Mouse (Mus musculus): ENCODE measurements around the gene Lmo7.

The Lmo7 gene

GRCm38 (mm10) chr14:101870171-101870902 lies 140.6 kb downstream of the Lmo7 start:
- in situ Hi-C loops (cut with MseI, MboI) = no loop called here

DNA sequence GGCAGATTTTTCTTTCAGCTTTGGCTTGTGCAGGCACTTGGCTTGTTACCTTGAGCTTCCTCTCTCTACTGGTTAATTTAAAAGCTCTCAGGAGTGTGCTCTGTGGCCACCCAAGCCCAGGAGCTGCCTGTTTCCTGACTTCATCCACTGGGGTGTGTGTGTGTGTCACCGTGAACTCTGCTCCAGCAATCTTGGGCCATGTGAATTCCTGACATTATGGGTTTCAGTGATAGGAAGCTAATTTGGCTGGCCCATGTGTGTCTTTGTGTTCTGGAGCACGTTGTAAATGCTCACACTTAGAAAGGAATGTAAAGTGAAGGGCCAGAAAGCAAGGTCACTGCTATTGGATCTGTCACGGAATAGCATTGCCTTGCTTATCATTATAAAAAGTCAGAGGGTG lies 143.1 kb downstream of the Lmo7 start:
- in situ Hi-C loops (cut with MseI, MboI) = no loop called here

DNA sequence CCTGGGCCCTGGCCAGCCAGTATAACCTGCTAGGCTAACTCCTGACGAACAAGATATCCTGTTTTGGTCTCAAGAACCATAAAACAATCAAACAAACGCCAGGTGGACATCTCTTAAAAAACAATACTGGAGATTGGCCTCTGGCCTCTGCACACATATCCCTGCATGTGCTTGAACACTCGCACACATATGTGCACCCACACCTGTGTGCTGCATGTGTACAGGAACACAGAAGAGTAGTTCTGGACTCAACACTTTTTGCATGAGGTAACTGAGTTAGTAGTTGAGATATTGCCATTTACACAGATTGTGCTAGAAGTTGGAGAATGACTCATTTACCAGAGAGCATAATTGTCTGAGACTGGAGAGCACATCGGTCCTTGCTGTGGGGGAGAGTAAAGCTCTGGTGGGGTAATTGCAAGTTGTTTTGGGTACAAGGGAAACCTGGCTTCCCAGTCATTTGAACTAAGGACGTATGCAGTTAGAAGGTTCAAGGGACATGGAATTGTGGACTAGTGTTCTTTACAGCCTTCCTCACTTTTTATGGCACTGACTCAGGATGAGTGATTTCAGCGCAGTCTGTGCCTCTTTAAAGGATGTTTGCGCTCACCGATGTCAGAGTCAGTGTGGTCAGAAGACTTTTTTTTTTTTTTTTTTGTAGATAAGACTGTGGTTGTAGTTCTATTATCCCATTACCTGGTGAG lies 148.7 kb downstream of the Lmo7 start:
- in situ Hi-C loops (cut with MseI, MboI) = no loop called here

GRCm38 (mm10) chr14:101879050-101879694 lies 149.4 kb downstream of the Lmo7 start:
- in situ Hi-C loops (cut with MseI, MboI) = no loop called here

GRCm38 (mm10) chr14:101882966-101883365 lies 153.2 kb downstream of the Lmo7 start:
- in situ Hi-C loops (cut with MseI, MboI) = no loop called here

DNA sequence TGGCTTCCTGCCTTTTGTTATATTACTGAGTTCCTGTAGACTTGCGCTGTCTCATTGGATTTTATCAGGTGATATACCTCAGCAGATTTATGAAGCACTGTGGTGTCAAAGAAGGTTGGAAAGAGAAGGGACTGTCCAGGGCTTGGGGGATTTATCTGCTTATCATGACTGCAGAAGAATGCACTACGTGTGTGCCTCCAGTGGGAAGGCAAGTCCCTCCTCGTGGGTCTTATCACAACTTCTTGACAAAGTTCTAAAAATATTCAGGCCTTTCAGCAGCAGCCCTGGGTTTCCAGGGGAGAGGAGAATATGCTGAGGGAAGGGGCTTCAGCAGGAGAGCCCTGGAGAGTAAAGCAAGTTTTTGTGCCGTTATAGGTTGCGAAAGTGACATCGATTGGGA lies 154.0 kb downstream of the Lmo7 start:
- in situ Hi-C loops (cut with MseI, MboI) = no loop called here

GRCm38 (mm10) chr14:101886320-101886719 lies 156.6 kb downstream of the Lmo7 start:
- in situ Hi-C loops (cut with MseI, MboI) = no loop called here

DNA sequence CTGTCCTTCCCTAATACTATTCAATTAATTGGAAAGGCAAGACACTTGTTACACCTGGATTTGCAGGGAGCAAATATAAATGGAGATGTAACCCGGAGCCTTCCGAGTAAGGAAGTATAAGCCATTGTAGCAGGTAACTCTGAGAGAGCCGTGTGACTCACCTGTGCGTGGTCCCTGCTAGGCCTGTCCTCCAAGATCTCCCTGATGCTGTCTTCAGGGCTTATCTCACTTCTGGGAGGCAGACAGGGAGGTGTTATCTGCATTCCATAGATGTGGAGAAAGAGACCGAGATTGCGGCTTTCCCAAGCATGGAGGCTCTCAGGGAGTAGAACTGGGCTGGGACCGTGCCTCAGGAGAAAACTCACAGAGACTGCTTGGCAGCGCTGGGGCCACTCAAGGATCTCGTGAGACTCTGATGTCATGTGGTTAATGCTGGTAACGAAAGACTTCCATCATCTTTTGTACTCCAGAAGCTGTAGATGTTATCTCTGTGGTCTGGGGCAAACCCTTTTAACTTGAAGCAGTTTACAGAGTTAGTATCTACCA lies 162.2 kb downstream of the Lmo7 start:
- in situ Hi-C loops (cut with MseI, MboI) = no loop called here

DNA sequence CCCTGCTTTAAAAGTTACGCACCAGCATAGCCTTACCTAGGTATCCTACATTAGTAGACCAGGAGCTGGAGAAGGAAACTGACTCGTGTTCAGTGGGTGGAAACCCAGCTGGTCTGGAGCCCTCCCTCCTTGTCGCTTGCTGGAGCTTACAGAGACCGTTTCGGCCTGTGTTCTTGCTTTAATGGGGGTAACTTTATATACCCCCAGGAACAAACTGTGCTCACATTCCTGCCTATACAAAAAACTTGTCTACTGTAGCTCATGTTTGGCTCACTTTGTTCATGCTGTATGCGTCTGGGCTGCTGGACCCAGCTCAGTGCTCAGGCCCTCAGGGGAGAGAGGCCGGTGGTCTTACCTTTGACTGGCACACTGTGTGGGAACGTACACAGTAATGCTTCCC lies 162.7 kb downstream of the Lmo7 start:
- in situ Hi-C loops (cut with MseI, MboI) = no loop called here

DNA sequence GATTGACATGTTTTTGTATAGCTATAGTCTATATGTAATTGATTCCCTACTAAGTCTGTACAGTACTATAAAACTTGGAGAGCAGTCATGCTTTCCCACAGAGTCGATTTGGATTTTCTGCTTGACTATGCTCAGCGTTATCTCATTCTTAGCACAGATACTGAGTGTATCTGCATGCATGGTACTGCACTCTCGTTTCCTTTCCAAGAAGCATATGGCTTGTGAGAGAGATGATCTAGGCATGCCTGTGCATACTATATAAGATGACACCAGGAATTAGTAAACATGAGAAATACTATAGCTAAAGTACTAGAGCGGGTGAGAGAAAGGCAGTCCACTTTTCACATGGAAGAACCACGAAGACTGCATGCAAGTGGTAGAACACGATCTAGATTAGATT lies 163.5 kb downstream of the Lmo7 start:
- in situ Hi-C loops (cut with MseI, MboI) = no loop called here

- in situ Hi-C loops (cut with MseI, MboI) = no loop called here
These were observed 168.5 kb downstream of the Lmo7 start for GRCm38 (mm10) chr14:101898250-101898649.

DNA sequence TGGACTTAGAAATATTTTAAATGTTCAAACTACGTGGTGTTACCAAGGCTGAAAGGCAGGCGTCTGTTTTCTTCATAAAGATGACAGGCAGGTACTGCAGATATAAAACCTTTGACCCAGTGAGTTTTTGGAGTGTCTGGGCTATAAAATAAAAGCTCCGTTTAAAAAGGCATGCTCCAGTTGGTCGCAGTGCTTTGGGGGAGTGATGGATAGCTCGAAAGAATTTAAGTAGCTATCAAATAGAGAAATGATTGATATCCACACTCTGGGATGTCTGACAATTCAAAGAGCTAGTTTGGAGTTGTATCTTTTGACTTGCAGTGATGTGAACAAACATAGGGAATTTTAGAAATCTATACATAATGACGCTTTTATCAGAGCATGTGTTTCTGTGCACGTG lies 171.7 kb downstream of the Lmo7 start:
- in situ Hi-C loops (cut with MseI, MboI) = no loop called here

DNA sequence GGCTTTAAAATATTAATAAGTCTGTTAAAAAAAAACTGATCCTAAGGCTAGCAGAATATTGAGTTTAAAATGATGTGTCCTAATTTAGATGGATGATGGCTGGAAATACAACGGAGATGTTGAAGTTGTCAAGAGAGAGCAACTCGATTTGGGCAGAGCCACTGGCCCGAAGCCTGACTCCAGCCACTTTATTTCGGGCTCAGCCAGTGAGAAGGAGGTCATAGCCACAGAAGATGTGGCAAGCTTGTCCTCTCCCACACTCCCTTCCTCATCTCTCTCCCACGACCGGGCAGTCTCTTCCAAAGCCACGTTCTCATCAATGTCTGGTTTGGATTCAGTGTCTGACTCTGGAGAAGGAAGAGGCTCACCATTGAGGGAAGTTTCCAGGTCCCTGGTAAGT lies 172.2 kb downstream of the Lmo7 start:
- in situ Hi-C loops (cut with MseI, MboI) = no loop called here

- in situ Hi-C loops (cut with MseI, MboI) = no loop called here
These were observed 174.0 kb downstream of the Lmo7 start for GRCm38 (mm10) chr14:101903722-101904121.

DNA sequence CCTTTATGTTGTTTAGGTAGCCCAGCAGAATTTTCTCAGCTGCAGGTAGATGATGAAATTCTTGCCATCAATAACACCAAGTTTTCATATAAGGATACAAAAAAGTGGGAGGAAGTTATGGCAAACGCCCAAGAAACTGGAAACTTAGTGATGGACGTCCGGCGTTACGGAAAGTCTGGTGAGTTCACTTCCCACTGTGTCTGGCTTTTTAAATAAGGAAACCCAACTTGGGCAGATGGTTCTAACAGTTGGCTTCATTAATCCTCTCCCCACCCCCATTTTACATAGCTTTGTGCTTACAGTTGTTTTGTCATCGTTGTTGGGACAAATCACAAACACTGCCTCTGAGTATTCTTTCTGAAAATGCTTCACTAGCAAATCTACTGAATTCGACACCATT lies 182.2 kb downstream of the Lmo7 start:
- in situ Hi-C loops (cut with MseI, MboI) = no loop called here

DNA sequence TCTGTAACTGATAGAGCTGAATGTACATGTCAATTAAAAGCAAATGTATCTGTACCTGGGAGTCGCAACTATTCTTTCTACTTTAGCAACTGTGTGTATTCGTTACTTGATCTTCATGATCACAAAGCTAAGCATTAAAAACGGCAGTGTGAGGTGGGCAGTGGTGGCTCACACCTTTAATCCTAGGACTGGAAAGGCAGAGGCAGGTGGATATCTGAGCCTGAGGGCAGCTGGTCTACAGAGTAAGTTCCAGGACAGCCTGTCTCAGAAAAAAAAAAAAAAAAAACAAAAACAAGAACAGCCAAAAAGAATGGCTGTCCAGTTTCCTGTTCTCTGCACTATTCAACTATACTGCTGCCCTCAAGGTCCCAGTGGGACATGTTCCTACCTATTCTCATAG lies 182.6 kb downstream of the Lmo7 start:
- in situ Hi-C loops (cut with MseI, MboI) = no loop called here

DNA sequence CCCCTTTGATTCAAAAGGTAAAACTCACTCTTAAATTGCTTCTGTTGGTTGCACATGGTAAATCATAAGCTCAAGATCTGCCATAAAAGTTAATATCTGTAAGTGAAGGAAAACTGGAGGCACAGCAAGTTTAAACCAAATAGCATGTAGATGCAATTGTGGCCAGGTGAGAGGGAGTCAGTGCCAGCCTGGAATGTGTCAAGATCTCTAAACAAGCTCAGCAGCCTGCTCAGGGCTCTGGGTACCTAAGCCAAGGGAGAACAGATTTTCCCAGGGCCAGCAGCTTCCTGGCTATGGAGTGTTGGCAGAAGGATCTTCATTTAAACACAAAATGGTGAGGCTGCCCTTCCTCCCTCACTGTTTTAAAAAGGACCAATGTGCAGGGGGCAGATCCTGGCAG lies 184.6 kb downstream of the Lmo7 start:
- in situ Hi-C loops (cut with MseI, MboI) = no loop called here

- in situ Hi-C loops (cut with MseI, MboI) = no loop called here
These were observed 186.1 kb downstream of the Lmo7 start for GRCm38 (mm10) chr14:101915867-101916266.

DNA sequence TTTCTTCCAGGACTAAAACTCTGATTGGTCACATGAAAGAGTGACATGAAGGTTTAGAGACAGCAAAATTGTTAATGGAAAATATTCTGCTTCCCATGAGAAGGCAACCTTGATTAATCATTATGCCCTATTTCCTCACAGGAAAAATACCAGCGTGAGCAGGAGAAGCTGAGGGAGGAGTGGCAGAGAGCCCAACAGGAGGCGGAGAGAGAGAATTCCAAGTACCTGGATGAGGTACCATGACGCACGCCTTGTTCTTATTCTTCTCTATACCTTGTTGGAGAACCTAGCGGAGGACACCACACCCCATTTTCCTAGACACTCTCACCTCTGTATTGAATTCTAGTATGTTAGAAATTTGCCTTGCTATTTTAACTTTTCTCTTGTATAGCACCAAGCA lies 188.7 kb downstream of the Lmo7 start:
- in situ Hi-C loops (cut with MseI, MboI) = no loop called here

DNA sequence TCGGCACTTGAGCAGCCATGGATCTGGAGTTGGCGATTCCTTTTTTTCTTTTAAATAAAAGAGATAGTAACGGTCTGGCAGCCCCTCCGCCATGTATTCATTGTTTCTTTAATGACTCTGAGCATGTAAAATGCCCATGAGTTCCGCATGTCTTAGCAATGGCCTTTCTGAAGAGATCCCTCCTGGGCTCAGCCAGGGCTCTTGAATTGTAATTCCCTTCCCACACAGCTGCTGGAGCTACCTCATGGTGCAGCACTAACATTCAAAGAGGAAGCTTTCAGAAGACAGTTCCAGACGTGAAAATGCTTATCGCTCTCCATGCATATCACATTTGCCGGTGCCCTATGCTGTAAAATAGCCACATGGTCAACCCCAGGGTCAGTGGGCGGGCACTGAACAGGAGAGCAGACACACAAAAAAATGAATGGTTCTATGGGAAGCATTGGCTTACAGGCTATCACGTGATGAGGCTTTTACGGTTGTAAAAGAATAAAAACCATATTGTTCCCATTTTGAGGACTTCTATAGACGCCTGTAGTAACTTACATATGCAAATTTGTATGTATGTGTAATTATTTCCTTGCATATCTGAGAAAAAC lies 198.0 kb downstream of the Lmo7 start:
- in situ Hi-C loops (cut with MseI, MboI) = loop anchor here (25.0 kb wide), 1 partner anchor 1060 kb away; the partner anchor contains the start of gene Kctd12 (in 2 of the 2)

DNA sequence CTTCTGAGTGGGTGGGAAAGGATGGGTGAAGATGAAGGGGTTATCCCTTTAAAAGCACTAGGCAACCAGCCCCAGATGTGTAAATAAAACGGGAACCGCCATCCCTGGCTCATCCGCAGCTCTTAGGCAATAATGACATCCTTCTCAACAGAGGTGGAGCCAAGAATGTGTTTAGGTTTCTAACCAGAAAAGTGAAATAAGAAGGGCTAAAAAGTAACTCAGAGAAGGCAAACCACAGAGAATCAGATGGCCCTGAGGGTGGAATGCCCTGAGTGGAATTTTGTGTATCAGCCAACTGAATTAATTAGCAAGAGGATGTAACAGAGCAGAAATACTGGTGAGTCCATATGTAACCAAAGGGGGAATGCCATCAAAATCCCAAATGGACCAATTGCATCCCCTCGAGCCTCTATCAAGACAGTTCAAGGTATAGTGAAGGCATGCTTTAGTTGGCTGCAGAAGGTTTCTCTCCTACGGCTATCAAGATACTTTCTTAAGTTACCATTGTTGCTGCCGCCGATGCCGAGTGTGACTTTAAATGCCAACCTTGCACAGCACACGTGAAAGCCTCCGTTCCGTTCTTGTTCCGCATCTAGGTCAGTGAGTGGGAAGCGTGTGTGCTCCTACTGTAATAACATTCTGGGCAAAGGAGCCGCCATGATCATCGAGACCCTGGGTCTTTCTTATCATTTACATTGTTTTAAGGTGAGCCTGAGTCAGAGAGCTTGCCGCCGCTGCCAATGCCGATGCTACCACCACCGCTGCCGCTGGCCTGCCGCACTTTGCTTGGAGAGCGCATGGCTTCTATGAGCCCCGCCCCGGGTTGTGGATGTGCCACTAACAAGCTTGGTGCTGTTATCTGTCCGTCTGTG lies 201.1 kb downstream of the Lmo7 start:
- in situ Hi-C loops (cut with MseI, MboI) = loop anchor here (25.0 kb wide), 1 partner anchor 1056 kb away; the partner anchor contains the start of gene Kctd12 (in 2 of the 2)
